Mouse (Mus musculus): ENCODE results near the gene Unc50.

The Unc50 gene

DNA sequence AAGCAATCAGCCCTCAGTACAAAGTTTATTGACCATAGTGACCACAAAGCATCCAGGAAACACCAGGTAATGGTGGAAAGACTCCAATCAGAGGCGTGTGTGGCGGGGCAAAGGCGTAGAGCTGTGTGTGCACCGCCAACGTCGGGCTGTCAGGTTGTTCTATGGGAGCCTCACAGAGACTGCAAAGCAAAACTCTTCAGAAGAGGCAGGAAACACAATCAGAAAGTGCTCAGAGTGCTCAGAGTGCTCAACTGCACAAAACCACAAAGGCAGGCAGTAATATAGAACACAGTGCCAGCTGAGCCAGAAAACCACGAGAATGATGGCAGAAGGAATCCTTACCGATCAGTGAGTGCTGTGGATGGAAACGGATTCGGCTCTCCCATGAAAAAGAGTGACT, 43.3 kb downstream of the Unc50 start:
- TF ChIP-seq GATA4 (IDR thresholded peaks at IDR 0.05; ENCODE audit: insufficient replicate concordance, low read length) = no peak

DNA sequence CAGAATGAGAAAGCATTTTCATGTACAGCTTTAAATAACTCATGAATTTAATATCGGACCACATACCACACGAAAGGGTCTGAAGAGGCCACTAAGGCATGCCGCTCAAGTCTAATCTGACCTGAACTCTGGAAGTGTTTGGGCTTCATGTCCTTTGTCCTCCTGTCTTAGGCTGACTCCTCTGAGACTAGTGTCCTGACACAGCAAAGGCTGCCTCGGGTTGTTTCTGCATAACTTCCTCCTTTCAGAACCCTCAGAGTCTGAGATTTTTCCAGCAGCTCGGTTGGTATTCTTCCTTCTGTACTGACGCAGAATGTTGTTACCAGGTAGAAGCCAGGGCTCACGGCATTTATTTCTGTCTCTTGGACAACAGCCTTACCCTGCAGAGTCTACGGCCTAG, 44.1 kb downstream of the Unc50 start:
- TF ChIP-seq GATA4 (IDR thresholded peaks at IDR 0.05; ENCODE audit: insufficient replicate concordance, low read length) = no peak

DNA sequence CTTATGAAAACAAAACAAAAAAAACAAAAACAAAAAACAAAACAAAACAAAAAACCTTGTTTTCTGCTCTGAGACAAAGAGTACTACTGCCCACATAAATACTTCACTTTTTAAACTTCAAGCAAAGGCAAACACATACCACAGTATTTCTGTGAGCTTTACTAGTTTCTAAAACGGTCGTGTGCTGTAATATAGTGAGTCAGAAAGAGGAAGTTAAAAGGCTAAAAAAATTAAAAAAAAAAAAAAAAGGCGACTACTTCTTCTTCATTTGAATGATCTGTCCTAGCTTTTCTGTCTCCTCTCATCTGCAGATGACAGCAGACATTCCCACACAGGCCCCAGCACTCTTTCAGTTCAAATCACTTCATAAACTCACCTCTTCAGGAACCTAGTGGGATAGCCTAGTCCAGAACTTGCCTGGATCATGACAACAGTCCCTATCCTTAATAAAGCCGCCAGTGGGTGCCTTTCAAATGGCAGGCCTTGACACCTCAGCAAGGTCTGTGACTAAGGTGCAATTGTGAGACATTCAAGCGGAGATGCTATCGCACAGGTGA, 44.8 kb downstream of the Unc50 start:
- TF ChIP-seq GATA4 (IDR thresholded peaks at IDR 0.05; ENCODE audit: insufficient replicate concordance, low read length) = no peak

DNA sequence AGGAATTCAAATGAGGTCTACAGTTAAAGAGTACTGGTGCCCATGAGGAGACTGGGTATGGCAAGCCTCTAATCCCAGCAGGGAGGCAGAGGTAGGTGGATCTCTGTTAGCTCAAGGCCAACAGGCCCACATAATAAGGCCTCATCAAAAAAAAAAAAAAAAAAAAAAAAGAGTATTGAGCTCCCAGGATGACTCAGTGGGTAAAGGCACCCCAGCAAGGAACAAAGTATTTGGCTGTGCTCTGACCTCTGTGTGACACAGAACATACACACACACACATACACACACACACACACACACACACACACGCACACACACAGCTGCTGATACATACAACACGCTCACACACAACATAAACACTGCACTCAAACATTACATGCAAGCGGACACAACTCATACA, 45.4 kb downstream of the Unc50 start:
- TF ChIP-seq GATA4 (IDR thresholded peaks at IDR 0.05; ENCODE audit: insufficient replicate concordance, low read length) = no peak

DNA sequence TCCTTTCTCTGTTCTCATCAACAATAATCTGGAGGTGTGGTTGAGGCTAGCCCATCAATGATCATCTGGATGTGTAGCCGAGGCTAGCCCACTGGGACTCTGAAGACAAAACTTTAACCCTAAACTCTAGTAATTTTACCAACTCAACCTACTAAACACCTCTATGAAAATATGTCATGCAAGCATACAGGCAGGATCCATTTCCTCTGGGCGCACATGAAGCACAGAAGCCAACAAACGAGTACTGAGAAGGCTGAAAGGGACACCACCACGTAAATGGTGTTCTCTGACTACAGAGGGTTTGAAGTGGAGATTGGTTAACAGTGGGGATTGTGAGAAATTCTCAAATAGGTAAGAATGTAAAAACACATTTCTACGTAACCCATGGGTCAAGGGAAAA, 47.3 kb downstream of the Unc50 start:
- no peak for TF ChIP-seq GATA4 (IDR thresholded peaks at IDR 0.05; ENCODE audit: insufficient replicate concordance, low read length)

DNA sequence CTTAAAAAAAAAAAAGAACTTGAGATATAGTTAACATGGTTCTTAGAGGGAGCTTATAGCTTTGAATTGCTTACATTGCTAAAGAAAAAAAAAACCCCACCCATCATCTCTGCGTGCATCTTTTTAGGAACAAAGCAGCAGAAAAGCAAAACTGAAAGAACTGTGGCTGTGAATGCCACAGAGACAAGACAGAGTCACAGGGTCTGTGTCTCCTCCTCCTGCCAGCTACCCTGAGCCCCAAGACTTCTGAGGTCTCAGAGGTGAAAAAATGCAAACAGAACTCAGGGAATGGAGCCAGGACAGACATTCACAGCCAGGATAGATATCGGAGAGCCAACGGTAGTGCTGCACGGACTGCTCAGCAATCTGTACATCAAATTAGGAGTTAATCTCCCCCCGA, 48.0 kb downstream of the Unc50 start:
- TF ChIP-seq GATA4 (IDR thresholded peaks at IDR 0.05; ENCODE audit: insufficient replicate concordance, low read length) = no peak

DNA sequence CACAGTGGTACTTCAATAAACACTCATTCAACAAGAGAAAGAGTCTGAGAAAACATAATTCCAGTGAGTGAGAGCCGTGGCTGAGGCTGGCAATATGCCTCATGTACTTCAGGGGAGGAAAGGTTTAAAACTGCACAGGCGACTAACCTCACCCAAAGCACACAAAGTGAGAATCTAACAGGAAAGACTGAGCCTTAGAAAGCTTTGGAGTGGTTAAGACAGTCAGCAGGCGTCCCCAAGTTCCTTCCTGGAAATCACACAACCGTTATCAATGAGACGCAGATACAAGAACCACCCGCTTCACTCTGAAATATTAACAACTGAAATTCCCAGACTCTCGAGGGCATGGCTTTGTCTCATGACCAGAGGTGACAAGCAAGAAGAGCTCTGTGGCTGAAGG, 48.5 kb downstream of the Unc50 start:
- no peak for TF ChIP-seq GATA4 (IDR thresholded peaks at IDR 0.05; ENCODE audit: insufficient replicate concordance, low read length)

DNA sequence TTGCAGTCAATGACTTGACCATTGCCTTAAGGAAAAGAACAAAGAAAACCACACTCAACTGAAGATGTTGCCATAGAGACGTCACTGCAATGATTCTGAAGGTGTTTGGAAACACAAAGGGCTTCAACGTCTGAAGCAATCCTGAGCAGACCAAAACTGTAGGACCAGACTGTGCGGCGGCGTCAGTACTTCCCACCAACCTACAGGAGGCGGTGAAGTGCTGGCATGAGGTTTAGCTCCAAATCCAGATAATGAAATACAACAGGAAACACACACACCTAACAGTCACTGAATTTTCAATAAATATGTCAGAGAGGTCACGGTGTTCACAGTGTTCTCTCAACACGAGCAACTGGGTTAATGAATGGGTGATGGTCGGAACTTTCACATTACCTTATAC, 49.1 kb downstream of the Unc50 start:
- no peak for TF ChIP-seq GATA4 (IDR thresholded peaks at IDR 0.05; ENCODE audit: insufficient replicate concordance, low read length)

DNA sequence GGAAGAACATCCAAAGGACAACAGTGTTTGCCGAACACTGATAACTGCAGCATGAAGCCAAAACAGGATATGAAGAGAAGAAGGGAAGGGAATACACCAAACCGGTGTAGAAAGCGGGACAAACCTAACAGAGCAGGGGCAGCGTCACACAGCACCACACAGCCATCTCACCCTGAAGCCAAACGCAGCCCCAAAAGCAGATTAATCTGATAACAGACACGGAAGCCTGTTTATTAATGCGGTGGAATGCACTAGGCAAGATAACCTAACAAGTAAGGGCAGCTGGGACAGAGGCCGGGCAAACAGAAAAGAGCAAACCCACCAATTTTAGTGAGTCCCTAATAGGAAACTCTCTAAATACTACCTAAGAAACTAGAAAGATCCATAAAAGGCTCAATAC, 49.8 kb downstream of the Unc50 start:
- TF ChIP-seq GATA4 (IDR thresholded peaks at IDR 0.05; ENCODE audit: insufficient replicate concordance, low read length) = no peak

DNA sequence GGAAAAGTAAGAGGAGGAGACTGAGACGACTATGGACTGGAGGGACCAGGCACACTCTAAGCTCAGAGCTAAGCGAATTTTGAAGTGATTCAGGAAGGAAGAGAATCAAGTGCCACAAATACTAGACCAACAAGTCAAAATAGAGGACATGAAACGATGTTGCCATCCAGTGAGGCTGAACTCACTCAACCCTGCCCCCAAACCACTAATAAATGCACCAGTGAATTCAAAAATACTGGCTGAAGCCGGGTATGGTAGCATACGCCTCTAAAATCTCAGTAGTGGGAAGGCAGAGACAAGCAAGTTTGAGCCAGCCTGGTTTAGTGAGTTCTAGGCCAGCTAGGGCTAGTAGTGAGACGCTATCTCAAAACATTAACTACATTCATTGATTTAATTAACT, 50.8 kb downstream of the Unc50 start:
- no peak for TF ChIP-seq GATA4 (IDR thresholded peaks at IDR 0.05; ENCODE audit: insufficient replicate concordance, low read length)

DNA sequence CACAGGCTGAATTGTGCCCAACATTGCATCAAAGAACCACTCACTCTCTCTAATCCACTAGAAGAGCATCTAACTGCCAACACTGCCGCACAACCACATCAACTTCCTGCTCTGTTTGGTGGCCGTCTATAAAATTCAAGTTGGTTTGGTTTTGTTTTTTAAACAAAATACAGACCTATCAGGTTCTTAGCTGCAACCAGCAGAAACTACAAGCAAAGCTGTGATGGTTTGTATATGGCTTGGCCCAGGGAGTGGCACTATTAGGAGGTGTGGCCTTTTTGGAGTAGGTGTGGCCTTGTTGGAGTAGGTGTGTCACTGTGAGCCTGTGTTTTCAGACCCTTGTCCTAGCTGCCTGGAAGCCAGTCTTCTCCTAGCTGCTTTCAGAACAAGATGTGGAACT, 51.4 kb downstream of the Unc50 start:
- no peak for TF ChIP-seq GATA4 (IDR thresholded peaks at IDR 0.05; ENCODE audit: insufficient replicate concordance, low read length)

DNA sequence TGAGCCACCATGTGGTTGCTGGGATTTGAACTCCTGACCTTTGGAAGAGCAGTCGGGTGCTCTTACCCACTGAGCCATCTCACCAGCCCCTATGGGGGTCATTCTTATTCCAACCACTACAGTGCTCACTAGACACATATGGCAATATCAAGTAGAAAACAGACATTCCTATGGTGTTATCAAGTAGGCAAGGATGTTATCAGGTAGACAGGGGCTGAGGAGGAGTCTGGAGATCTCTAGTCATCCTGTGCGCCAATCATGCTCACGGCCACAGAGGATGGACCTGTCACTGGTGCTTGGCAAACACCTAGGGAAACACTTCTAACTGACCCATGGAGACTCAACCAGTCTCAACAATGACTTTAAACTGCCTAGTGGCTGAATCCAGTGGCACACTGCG, 54.7 kb downstream of the Unc50 start:
- no peak for TF ChIP-seq GATA4 (IDR thresholded peaks at IDR 0.05; ENCODE audit: insufficient replicate concordance, low read length)

DNA sequence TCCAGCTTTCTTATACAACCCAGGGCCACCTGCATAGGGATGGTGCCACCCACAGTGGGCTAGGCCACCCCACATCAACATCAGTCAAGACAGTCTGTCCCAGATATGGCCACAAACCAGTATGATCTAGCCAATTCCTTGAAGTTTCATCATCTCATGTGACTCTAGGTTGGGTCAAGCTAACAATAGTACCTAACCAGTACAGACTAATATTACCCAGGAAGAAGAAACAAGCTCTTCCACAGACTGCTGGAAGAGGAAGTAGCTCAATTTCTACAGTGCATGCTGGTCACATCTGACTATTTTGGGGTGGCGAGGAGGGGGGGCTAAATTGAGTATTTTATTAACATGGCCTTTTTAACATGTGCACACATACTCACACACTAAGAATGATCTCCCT, 56.5 kb downstream of the Unc50 start:
- no peak for TF ChIP-seq GATA4 (IDR thresholded peaks at IDR 0.05; ENCODE audit: insufficient replicate concordance, low read length)

DNA sequence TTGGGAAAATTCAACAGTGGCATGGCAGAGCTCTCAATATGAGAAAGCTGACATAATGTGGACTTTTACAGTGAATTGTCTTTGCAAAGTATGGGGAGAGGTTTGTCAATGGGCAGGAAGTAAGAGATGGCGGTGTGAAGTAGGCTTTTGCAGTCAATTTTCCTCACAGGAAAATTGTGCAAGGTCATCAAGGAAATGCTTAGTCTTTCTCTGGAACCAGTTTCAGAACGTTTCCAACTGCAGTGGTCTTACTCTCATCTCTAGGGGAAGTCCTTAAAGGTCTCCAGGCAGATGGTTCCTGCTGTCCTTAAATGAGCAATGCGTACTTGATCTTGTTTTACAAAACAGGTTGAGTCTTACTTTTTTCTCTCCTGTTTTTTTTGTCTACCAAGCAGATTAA, 57.1 kb downstream of the Unc50 start:
- TF ChIP-seq GATA4 (IDR thresholded peaks at IDR 0.05; ENCODE audit: insufficient replicate concordance, low read length) = no peak

DNA sequence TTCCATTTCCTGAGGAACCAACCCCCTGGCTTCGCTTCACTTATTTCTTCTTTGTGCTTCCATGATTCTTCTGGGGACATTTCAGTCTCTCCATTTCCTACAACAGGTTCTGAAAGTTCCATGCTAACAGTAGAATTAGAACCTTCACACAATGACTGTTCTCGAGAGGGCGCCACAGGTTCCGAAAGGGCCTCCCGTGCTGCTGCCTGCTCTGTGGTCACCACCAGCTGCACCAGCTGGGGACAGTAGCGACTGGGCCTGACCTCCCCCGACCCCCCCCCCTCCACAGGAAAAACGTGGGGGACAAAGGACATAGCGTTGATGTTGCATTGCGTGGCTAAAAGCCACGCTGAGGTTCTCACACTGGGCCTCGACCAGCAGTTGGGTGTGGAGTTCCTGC, 58.6 kb downstream of the Unc50 start:
- no peak for TF ChIP-seq GATA4 (IDR thresholded peaks at IDR 0.05; ENCODE audit: insufficient replicate concordance, low read length)

Data from liver, adult (tissue).